Mouse (Mus musculus) cortical plate, adult 2 months (tissue): ENCODE results near the gene Nras. TPM values are rescaled to one million over a fixed set of nuclear protein-coding genes. Genes with fewer than 3 reads are reported as not detected.

Experiments used
- H3K27ac ChIP-seq: fragments of 200-500 bp; 2 replicates; pipeline ENCODE4 v1.5.1; 2012; ENCODE audit warnings: low read length, control low read depth, inconsistent platforms; ENCODE audit not compliant: insufficient read depth
- H3K4me1 ChIP-seq: fragments of 200-500 bp; 2 replicates; pipeline ENCODE4 v1.6.1; 2011; ENCODE audit warnings: low read length; ENCODE audit not compliant: control insufficient read depth, insufficient read depth
- H3K4me3 ChIP-seq: fragments of 200-500 bp; 2 replicates; pipeline ENCODE4 v1.5.1; 2011; ENCODE audit warnings: mild to moderate bottlenecking, low read length, control low read depth; ENCODE audit not compliant: insufficient read depth
- CTCF ChIP-seq: fragments of 200-500 bp; IDR thresholded peaks from 2 replicates; pipeline ENCODE4 v1.5.1; 2011; ENCODE audit warnings: mild to moderate bottlenecking, control low read depth, low read length; ENCODE audit not compliant: insufficient read depth; ENCODE audit errors: extremely low read depth
- POLR2A ChIP-seq: fragments of 200-500 bp; IDR thresholded peaks from 2 replicates; pipeline ENCODE4 v1.6.1; 2011; ENCODE audit warnings: mild to moderate bottlenecking, low read length, control low read depth; ENCODE audit not compliant: insufficient read depth; ENCODE audit errors: extremely low read depth
- polyA plus RNA-seq: library from polyadenylated mRNA; depleted of rRNA; stranded (reverse); fragments of >200 nt; gene quantifications from 2 replicates; pipeline ENCODE4 v1.2.3, GENCODE M21; 2012; rRNA removed

Nras gene
- polyA plus RNA-seq, 1 experiment = 35.1 TPM

- TF ChIP-seq CTCF (no peak), POLR2A (no peak)
- H3K27ac ChIP-seq = no peak overlapping the region
- H3K4me1 ChIP-seq = no peaks in the 10 kb centered on the region
- H3K4me3 ChIP-seq = no peak overlapping the region
Observed at GRCm38 (mm10) chr3:103091753-103092152, 33.7 kb downstream of the Nras start.

DNA sequence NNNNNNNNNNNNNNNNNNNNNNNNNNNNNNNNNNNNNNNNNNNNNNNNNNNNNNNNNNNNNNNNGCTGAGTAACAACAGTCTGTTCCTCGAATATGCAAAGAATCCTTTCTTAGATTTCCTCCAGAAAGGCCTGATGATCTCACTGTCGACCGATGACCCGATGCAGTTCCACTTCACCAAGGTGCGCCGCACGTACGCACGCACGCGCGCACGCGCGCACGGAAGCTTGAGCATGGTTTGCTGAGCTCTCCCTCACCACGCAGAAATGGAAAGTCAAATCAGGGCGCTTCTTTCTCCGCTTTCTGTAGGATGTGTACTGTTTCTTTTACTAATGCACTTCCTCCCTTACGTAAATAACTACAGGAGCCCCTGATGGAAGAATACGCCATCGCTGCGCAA is 40.6 kb downstream of the Nras start:
- Histone ChIP-seq H3K4me3 (no peak overlapping the region), H3K27ac (no peak overlapping the region), H3K4me1 (no peaks in the 10 kb centered on the region)
- TF ChIP-seq POLR2A (no peak), CTCF (no peak)

- TF ChIP-seq POLR2A = no peak
- TF ChIP-seq CTCF = no peak
- H3K4me3 ChIP-seq = no peak overlapping the region
- H3K27ac ChIP-seq = no peak overlapping the region
- no peaks in the 10 kb centered on the region for H3K4me1 ChIP-seq
Observed at GRCm38 (mm10) chr3:103099667-103100066, 41.6 kb downstream of the Nras start.

DNA sequence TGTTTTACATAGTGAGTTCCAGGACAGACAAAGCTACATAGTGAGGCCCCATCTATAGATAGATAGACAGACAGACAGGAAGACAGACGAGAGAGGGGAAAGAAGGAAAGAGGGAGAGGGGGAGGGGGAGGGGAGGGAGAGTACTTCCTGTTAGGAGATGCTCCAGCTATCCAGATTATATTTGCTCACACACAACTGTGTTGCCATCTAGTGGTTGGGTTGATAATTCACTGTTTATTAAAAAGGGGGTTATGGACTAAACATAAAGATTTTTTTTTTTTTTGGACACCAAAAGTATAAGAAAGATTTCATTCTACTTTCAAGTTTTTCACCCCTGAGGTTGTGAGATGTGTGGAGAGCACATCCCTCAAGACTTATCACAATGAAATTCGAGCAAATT is 42.6 kb downstream of the Nras start:
- no peak overlapping the region for H3K27ac ChIP-seq
- H3K4me3 ChIP-seq = no peak overlapping the region
- no peaks in the 10 kb centered on the region for H3K4me1 ChIP-seq
- no peak for TF ChIP-seq CTCF
- no peak for TF ChIP-seq POLR2A

GRCm38 (mm10) chr3:103101194-103101593 is 43.1 kb downstream of the Nras start:
- TF ChIP-seq CTCF (no peak), POLR2A (no peak)
- H3K4me1 ChIP-seq = no peaks in the 10 kb centered on the region
- H3K27ac ChIP-seq = no peak overlapping the region
- H3K4me3 ChIP-seq = no peak overlapping the region

GRCm38 (mm10) chr3:103101909-103102308 is 43.8 kb downstream of the Nras start:
- Histone ChIP-seq H3K27ac (no peak overlapping the region), H3K4me3 (peak overlapping the region; percentile 34), H3K4me1 (no peaks in the 10 kb centered on the region)
- TF ChIP-seq CTCF = no peak
- TF ChIP-seq POLR2A = no peak

DNA sequence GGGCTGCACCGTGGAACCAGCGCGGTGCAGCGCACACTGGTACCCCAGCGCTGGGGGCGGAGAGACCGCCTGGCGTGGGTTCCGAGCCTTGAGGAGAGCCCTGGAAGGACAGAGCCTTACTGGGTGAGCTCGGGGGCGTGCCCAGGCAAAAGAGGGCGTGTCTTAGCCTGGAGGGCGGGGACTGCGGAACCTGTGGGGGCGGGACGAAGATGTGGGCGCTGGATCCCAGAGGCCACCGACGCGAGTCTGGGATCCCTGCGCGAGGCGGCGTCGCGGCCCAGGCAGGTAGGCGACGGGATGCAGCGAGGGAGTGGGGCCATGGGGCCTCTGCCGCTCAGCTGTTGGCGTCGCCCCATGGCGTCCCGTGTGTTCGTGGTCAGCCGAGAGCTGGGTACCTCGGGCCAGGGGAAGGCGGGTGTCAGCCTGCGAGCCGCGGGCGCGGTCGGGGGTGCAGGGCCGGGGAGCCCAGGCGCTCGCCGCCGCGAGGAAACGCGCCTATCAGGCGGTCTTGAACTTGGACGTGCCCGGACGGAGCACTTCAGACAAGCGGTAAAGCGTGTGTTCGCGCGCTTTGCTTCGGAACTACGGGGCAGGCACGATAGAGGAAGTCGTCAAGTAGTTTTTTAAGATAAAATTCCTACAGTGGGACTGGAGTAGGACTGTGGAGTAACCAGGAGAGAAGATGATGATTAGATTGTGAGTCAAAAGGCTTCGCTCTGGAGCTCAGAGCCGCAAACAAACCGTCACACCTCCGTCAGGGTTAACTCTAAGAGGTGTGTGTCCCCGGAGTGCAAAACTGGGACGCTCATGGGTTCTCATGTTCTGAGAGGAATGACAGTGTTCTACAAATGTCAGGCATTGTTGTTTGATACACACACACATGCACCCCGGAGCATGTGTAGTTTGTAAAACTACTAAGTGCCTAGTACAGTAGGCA is 44.6 kb downstream of the Nras start, which contains the start of gene Dennd2c:
Dennd2c (plus strand) TSS at position 151 of the 937 bp plus-strand sequence.
- no peaks in the 10 kb centered on the region for H3K4me1 ChIP-seq
- TF ChIP-seq CTCF = no peak
- no peak for TF ChIP-seq POLR2A
- peak within 1 kb of the TSS; percentile 34 for H3K4me3 ChIP-seq
- H3K27ac ChIP-seq = no peak within 1 kb of the TSS

DNA sequence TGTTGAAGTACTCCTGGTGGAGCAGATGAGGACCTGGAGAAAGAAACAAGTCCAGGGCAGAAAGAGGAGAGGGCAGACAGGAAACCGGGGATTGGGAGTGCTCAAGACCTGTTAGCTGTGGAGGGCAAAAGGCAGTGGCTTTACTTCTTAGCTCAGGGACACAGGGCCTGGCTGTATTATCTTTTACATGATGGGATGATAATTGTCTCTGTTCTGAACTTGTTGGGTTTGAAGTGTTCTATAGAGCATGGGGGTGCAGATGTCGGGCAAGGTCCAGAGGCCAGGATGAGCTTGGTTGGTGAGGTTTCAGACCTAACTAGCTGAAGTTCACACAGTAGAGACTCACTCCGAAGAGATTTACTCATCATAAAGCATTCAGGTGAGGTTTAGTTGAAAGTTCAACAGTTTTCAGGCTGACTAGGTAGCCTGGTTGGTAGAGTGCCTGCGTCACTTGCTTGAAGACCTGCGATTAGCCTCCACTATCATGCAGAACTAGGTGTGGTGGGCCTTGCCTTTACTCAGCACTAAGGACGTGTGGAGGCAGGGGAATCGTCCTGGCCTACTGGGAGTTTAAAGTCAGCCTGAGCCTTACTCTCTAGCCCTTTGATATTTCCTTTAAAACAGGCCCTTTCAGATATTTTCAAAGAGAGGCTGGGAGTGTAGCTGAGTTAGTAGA is 49.6 kb downstream of the Nras start:
- TF ChIP-seq CTCF = no peak
- TF ChIP-seq POLR2A = no peak
- Histone ChIP-seq H3K27ac (no peak overlapping the region), H3K4me3 (no peak overlapping the region), H3K4me1 (no peaks in the 10 kb centered on the region)

DNA sequence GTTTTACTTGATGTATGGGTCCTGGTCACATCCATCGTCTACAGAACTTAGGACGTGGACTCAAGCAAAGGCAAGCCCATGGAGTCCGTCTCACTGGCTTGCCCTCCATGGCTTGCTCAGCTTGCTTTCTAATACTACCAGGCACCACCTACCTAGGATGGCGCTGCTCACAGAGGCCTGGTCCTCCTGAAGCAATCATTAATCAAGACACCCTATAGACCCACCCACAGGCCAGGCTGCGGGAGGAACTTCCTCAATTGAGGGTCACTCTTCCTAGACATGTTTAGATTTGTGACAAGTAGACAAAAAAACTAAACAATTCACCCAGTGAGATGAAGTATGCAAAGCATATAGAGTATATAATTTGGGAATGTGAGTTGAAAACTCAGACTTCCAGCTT is 54.1 kb downstream of the Nras start:
- H3K4me1 ChIP-seq = no peaks in the 10 kb centered on the region
- TF ChIP-seq CTCF (no peak), POLR2A (no peak)
- H3K4me3 ChIP-seq = no peak overlapping the region
- no peak overlapping the region for H3K27ac ChIP-seq

Other genes starting within 250 kb of the Nras start
- gene Sycp1, start 122.2 kb upstream of the Nras start, polyA plus RNA-seq = not detected in 2 replicates
- not detected in 2 replicates for gene Nr1h5, start 94.2 kb upstream of the Nras start, polyA plus RNA-seq
- gene Sike1, start 62.6 kb upstream of the Nras start, polyA plus RNA-seq = 35.4 and 35.5 TPM in 2 replicates
- 70.7 and 74.2 TPM in 2 replicates for gene Csde1, start 37.9 kb upstream of the Nras start, polyA plus RNA-seq
- not detected in 2 replicates for gene Ampd1, start 15.7 kb downstream of the Nras start, polyA plus RNA-seq
- gene Dennd2c, start 44.3 kb downstream of the Nras start, polyA plus RNA-seq = 0.33 and 0.44 TPM in 2 replicates
- 116 and 120 TPM in 2 replicates for gene Bcas2, start 113.4 kb downstream of the Nras start, polyA plus RNA-seq
- gene Trim33, start 221.0 kb downstream of the Nras start, polyA plus RNA-seq = 16.5 and 16.8 TPM in 2 replicates